Mouse (Mus musculus) stomach, postnatal 0 days (tissue): ENCODE data around the gene Nom1.

Experiments
- CTCF ChIP-seq: IDR thresholded peaks from 2 replicates; pipeline ENCODE4 v1.5.1; 2016; ENCODE audit warnings: antibody characterized with exemption, low read depth, mild to moderate bottlenecking, moderate library complexity
- EP300 ChIP-seq: optimal IDR thresholded peaks from 2 replicates; pipeline ENCODE3; 2016; ENCODE audit warnings: antibody characterized with exemption

DNA sequence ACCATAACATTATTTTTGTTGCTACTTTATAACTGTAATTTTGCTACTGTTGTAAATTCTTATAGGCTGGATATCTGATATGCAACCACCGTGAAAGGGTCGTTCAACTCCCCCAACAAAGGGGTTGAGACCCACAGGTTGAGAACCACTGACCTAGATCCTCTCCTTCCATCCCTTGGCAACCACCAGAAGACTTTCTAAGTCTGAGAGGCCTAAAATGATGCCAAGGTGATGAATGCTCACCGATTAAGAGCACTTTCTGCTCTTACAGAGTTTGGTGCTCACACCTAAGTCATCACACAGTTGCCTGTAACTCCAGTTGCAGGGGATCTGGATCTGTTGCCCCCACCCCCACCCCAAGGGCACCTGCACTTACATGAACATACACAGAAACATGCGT is 35.0 kb downstream of the Nom1 start:
- TF ChIP-seq CTCF (no peak), EP300 (no peak)
